Mouse (Mus musculus) small intestine, adult 2 months (tissue): ENCODE measurements around the gene Hnrnpul1.

Experiments
- CTCF ChIP-seq: fragments of 200-500 bp; IDR thresholded peaks from 2 replicates; pipeline ENCODE4 v1.5.1; 2012; ENCODE audit warnings: low read depth, mild to moderate bottlenecking, control low read depth, inconsistent platforms, low read length, moderate library complexity, mixed read lengths; ENCODE audit not compliant: insufficient replicate concordance, insufficient read length; ENCODE audit errors: extremely low read depth
- POLR2A ChIP-seq: fragments of 200-500 bp; IDR thresholded peaks from 2 replicates; pipeline ENCODE4 v1.6.1; 2012; ENCODE audit warnings: low read depth, mild to moderate bottlenecking, control low read depth, inconsistent platforms, low read length, moderate library complexity

- TF ChIP-seq CTCF (no peak), POLR2A (no peak)
Observed at GRCm38 (mm10) chr7:25761354-25761753, 6.8 kb upstream of the Hnrnpul1 start.
